Mouse (Mus musculus) forebrain, postnatal 0 days (tissue): ENCODE results near the gene Mc1r. TPM values are rescaled to one million over a fixed set of nuclear protein-coding genes. Genes with fewer than 3 reads are reported as not detected.
"Not testable (repeated sequence)": the region's sequence is repeated elsewhere in the genome, so short reads cannot be mapped to it uniquely, and the experiment has no call there.

Experiments
- ATAC-seq: fragments of 200-750 bp; cut with Nextera tagmentation; 2 replicates; pipeline ENCODE4 v1.8.0; 2017; ENCODE audit warnings: mild to moderate bottlenecking, moderate library complexity
- DNase-seq: peaks from one replicate; pipeline ENCODE4 v3.0.0-alpha.2; 2015
- H3K27ac ChIP-seq: fragments of 300-500 bp; sonication (generic); 2 replicates; pipeline ENCODE4 v1.5.1; 2014; ENCODE audit warnings: low read depth, mild to moderate bottlenecking, antibody characterized with exemption, low read length, moderate library complexity, mixed read lengths
- H3K27me3 ChIP-seq: fragments of 300-500 bp; sonication (generic); 2 replicates; pipeline ENCODE4 v1.6.1; 2014; ENCODE audit warnings: mild to moderate bottlenecking, low read length, mixed read lengths; ENCODE audit not compliant: insufficient read depth
- H3K36me3 ChIP-seq: fragments of 300-500 bp; sonication (generic); 2 replicates; pipeline ENCODE4 v1.6.1; 2014; ENCODE audit warnings: mild to moderate bottlenecking, moderate library complexity; ENCODE audit not compliant: insufficient read depth
- H3K4me1 ChIP-seq: fragments of 300-500 bp; sonication (generic); 2 replicates; pipeline ENCODE4 v1.6.1; 2014; ENCODE audit warnings: antibody characterized with exemption; ENCODE audit not compliant: insufficient read depth
- H3K4me2 ChIP-seq: fragments of 300-500 bp; sonication (generic); 2 replicates; pipeline ENCODE4 v1.6.1; 2014; ENCODE audit warnings: low read depth, mild to moderate bottlenecking, moderate library complexity
- H3K4me3 ChIP-seq: fragments of 300-500 bp; sonication (generic); 2 replicates; pipeline ENCODE4 v1.5.1; 2014; ENCODE audit warnings: low read depth, low read length, mixed read lengths
- H3K9ac ChIP-seq: fragments of 300-500 bp; sonication (generic); 2 replicates; pipeline ENCODE4 v1.6.1; 2014; ENCODE audit warnings: mild to moderate bottlenecking
- H3K9me3 ChIP-seq: fragments of 300-500 bp; sonication (generic); 2 replicates; pipeline ENCODE4 v1.6.1; 2016; ENCODE audit warnings: low read length
- CTCF ChIP-seq: sonication (generic); IDR thresholded peaks from 2 replicates; pipeline ENCODE4 v1.5.1; 2016; ENCODE audit warnings: antibody characterized with exemption, control low read depth, low read depth
- WGBS: fragments of 180-500 bp; shearing (Covaris S2); extraction: QIAGEN DNeasy Blood & Tissue Kit; methylation state at CpG from one replicate; pipeline ENCODE4 v1.1.7; 2014; 5-methylcytosine and 5-hydroxymethylcytosine counted together
- polyA plus RNA-seq: library from polyadenylated mRNA; unstranded; fragments of >200 nt; fragmentation: Nextera tagmentation; extraction: Ambion mirVana; gene quantifications from 2 replicates; pipeline ENCODE4 v1.2.1, GENCODE M21; 2015
- total RNA-seq: library from RNA; depleted of rRNA; stranded (reverse); fragments of >200 nt; gene quantifications from 2 replicates; pipeline ENCODE4 v1.2.3, GENCODE M21; 2014

Mc1r gene
- total and polyA plus RNA-seq, 2 experiments from 2014 or later, result 0.07 to 0.10 TPM

DNA sequence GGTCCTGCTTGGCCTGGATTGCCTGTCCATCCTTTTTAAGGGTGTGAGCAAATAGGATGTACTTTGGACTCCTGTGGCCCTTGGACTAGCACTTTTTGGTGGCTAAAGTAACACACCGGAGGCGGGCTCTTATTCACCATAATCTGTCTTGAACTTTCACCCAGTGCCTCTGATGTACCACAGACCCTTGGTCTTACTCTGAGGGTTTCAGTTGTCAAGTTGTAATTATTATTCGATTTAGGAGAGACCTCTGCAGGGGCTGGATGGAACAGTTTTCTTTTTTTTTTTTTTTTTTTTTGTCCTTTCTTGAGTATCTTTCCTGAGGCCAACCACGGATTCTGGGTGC, 36.6 kb downstream of the Mc1r start:
- Histone ChIP-seq H3K9me3 (no peaks in the 10 kb centered on the region), H3K36me3 (0 out of 2 replicates have a peak, but pooled peaks cover 3% of the 10 kb centered on the region), H3K27ac (0 out of 2 replicates have a peak overlapping the region, but pooled peaks have one; percentile 75), H3K27me3 (no peaks in the 10 kb centered on the region), H3K4me1 (0 out of 2 replicates have a peak, but pooled peaks cover 3% of the 10 kb centered on the region), H3K4me3 (peak overlapping the region; percentile 70), H3K4me2 (peak overlapping the region; percentile 68), H3K9ac (peak overlapping the region; percentile 84)
- DNase-seq (no peak), ATAC-seq (no peak)
- no peak for TF ChIP-seq CTCF
- 22% methylated on average over 4 of the region's 4 CpGs for WGBS

- Histone ChIP-seq H3K9ac (0 out of 2 replicates have a peak overlapping the region, but pooled peaks have one; percentile 84), H3K4me2 (peak overlapping the region; percentile 68), H3K4me1 (0 out of 2 replicates have a peak, but pooled peaks cover 3% of the 10 kb centered on the region), H3K9me3 (no peaks in the 10 kb centered on the region), H3K4me3 (peak overlapping the region; percentile 70; the same call in 1 of the 2 replicates), H3K36me3 (0 out of 2 replicates have a peak, but pooled peaks cover 3% of the 10 kb centered on the region), H3K27ac (no peak overlapping the region; the same call in 1 of the 2 replicates), H3K27me3 (no peaks in the 10 kb centered on the region)
- no peak for TF ChIP-seq CTCF
- WGBS, result 92% methylated on average over 6 of the region's 6 CpGs
- no peak for DNase-seq
- no peak for ATAC-seq
Measured at GRCm38 (mm10) chr8:123444131-123444530, 37.2 kb downstream of the Mc1r start.

DNA sequence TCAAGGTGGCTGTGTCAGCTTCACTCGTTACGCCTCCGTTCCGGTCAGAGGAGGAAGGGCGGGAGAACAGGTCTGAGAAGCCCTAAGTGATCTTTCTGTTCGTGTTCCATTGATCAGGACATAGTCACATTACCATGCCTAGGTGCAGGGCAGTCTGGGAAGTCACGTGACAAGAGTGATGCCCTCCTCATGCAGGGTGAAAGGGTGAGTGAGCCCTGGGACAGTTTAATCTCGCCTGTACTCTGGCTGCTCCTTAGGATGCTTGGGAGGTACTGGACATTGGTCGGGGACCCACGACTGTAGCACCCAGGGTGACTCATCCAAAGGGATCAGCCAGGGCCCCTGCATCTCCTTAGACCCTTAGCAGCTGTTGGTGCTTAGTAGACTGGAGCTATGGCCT, 39.1 kb downstream of the Mc1r start:
- no peak overlapping the region for H3K9ac ChIP-seq
- no peak for TF ChIP-seq CTCF
- peaks cover 9% of the 10 kb centered on the region; the same call in 1 of the 2 replicates for H3K36me3 ChIP-seq
- no peak for DNase-seq
- no peak for ATAC-seq
- H3K4me1 ChIP-seq, result 0 out of 2 replicates have a peak, but pooled peaks cover 3% of the 10 kb centered on the region
- no peaks in the 10 kb centered on the region for H3K9me3 ChIP-seq
- H3K27me3 ChIP-seq, result no peaks in the 10 kb centered on the region
- no peak overlapping the region for H3K4me3 ChIP-seq
- WGBS, result 92% methylated on average over 10 of the region's 10 CpGs
- H3K4me2 ChIP-seq, result no peak overlapping the region
- H3K27ac ChIP-seq, result no peak overlapping the region

DNA sequence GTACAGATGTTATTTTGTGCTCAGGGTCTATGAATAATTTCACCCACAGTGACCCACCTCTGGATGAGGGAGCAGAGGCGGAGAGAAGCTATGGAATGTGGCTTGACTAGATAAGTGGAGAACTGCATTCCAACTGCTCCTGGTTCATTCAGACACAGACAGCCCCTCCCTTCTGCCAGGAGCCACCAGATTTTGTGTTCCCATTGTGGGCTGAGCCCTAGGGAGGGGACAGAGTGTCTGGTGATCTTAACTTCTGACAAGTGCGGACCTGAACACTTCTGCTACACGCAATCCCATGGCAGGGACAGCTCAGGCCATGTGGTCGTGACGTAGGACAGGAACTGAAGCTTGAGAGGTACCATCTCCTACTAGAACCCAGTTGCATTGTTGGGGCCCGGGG, 39.9 kb downstream of the Mc1r start:
- 96% methylated on average over 6 of the region's 6 CpGs for WGBS
- Histone ChIP-seq H3K9me3 (no peaks in the 10 kb centered on the region), H3K4me1 (0 out of 2 replicates have a peak, but pooled peaks cover 3% of the 10 kb centered on the region), H3K4me2 (no peak overlapping the region), H3K27ac (no peak overlapping the region), H3K36me3 (peaks cover 16% of the 10 kb centered on the region), H3K27me3 (no peaks in the 10 kb centered on the region), H3K9ac (no peak overlapping the region), H3K4me3 (no peak overlapping the region)
- no peak for TF ChIP-seq CTCF
- no peak for DNase-seq
- no peak for ATAC-seq

- Histone ChIP-seq H3K4me1 (no peaks in the 10 kb centered on the region), H3K27ac (no peak overlapping the region), H3K27me3 (no peaks in the 10 kb centered on the region), H3K4me3 (no peak overlapping the region), H3K9me3 (no peaks in the 10 kb centered on the region), H3K9ac (no peak overlapping the region), H3K36me3 (peaks cover 50% of the 10 kb centered on the region), H3K4me2 (no peak overlapping the region)
- 94% methylated on average over 5 of the region's 5 CpGs for WGBS
- TF ChIP-seq CTCF, result no peak
- DNase-seq, result no peak
- ATAC-seq, result no peak
Measured at GRCm38 (mm10) chr8:123450783-123451182, 43.9 kb downstream of the Mc1r start.

- not testable (repeated sequence) for H3K9ac ChIP-seq, H3K9me3 ChIP-seq, H3K4me3 ChIP-seq, H3K4me2 ChIP-seq, DNase-seq, H3K27ac ChIP-seq, H3K27me3 ChIP-seq, ATAC-seq, H3K4me1 ChIP-seq
- WGBS, result 94% methylated on average over 12 of the region's 12 CpGs
- peaks cover 59% of the 10 kb centered on the region for H3K36me3 ChIP-seq
Measured at GRCm38 (mm10) chr8:123451747-123452146, 44.8 kb downstream of the Mc1r start.

- ATAC-seq, result no peak
- Histone ChIP-seq H3K4me1 (no peaks in the 10 kb centered on the region), H3K4me2 (no peak overlapping the region), H3K36me3 (peaks cover 59% of the 10 kb centered on the region), H3K27me3 (no peaks in the 10 kb centered on the region), H3K27ac (no peak overlapping the region), H3K9me3 (no peaks in the 10 kb centered on the region), H3K9ac (no peak overlapping the region), H3K4me3 (no peak overlapping the region)
- no peak for TF ChIP-seq CTCF
- DNase-seq, result no peak
- WGBS, result 82% methylated on average over 4 of the region's 4 CpGs
Measured at GRCm38 (mm10) chr8:123452149-123452548, 45.2 kb downstream of the Mc1r start.

DNA sequence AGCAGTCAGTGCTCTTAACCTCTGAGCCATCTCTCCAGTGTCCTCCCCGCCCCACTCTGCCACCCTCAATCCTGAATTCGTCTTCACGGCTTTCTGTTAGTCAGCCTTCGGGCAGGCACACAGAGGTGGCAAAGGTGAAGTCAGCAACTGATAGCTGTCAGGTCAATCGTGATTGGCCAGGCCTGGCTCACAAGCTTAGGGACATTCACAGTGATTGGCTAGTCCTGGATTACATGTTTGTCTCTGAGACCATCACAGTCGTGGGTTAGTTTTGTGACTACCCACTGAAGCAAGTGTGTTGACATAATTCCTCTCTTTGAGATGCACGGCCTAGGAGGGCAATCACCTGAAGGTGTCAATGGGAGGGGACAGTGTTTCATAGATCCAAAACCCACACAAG, 46.4 kb downstream of the Mc1r start:
- Histone ChIP-seq H3K9me3 (no peaks in the 10 kb centered on the region), H3K4me3 (no peak overlapping the region), H3K4me1 (no peaks in the 10 kb centered on the region), H3K36me3 (peaks cover 66% of the 10 kb centered on the region), H3K27ac (no peak overlapping the region), H3K9ac (no peak overlapping the region), H3K4me2 (no peak overlapping the region), H3K27me3 (no peaks in the 10 kb centered on the region)
- no peak for ATAC-seq
- WGBS, result 85% methylated on average over 7 of the region's 7 CpGs
- TF ChIP-seq CTCF, result no peak
- no peak for DNase-seq
